Mouse (Mus musculus): ENCODE results near the gene Hepacam2. TPM values are rescaled to one million over a fixed set of nuclear protein-coding genes. Genes with fewer than 3 reads are reported as not detected.

Gene Hepacam2
- polyA plus RNA-seq, 1 experiment from 2014 or later, result 3.3 TPM

DNA sequence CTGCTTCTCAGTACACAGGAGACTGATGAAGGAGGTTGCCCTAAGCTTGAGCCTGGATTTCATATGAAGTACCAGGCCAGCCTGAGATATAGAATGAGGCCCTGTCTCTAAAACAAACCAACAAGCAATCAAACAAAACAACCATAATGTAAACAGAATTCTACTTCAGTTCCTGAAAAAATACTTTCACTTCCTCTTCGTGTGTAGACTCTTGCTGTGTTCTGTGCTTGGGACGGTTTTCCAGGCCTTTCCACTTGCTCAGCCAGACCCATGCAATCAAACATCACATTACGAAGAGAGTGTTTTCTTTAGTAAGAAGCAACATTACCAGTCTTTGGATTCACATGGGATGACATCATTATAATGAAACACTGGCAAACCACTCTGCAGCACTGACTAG is 16.4 kb downstream of the Hepacam2 start:
- no peak for DNase-seq (ENCODE audit: low spot score, missing footprints)
- Histone ChIP-seq H3K36me3 (ENCODE audit: control insufficient read depth, insufficient read depth, low read length) (no peaks in the 10 kb centered on the region), H3K27me3 (ENCODE audit: control insufficient read depth, insufficient read depth, low read length) (no peaks in the 10 kb centered on the region), H3K4me1 (ENCODE audit: control insufficient read depth, insufficient read depth, low read length) (no peaks in the 10 kb centered on the region), H3K27ac (ENCODE audit: low read depth, low read length) (no peak overlapping the region), H3K4me2 (no peak overlapping the region), H3K4me3 (ENCODE audit: low read depth, low read length) (no peak overlapping the region), H3K9ac (ENCODE audit: low read length) (no peak overlapping the region), H3K9me3 (ENCODE audit: control insufficient read depth, low read length) (no peaks in the 10 kb centered on the region)
- ATAC-seq (ENCODE audit: low FRiP score), result no peak
- 92% methylated on average over 3 of the region's 3 CpGs for WGBS

DNA sequence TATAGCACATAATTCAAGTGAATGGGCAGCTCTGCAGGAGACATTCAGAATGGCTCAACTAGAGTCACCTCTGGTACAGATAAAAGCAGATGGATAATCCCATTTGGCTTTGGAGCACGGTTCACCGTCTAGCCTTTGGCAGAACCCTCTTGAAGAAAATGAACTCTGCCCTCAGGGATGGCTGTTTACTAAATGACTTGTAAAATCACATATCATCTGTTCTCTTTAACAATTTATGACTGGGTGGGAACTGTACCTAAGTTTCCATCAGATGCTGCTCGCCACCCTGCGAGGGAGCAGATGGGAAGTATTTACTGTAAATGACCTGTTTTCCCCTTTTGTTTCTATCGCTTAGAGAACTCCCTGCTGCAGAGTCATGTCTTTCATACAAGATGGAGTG is 18.2 kb downstream of the Hepacam2 start:
- WGBS, result 51% methylated on average over 5 of the region's 5 CpGs
- Histone ChIP-seq H3K4me3 (ENCODE audit: low read depth, low read length) (no peak overlapping the region), H3K36me3 (ENCODE audit: control insufficient read depth, insufficient read depth, low read length) (no peaks in the 10 kb centered on the region), H3K27me3 (ENCODE audit: control insufficient read depth, insufficient read depth, low read length) (no peaks in the 10 kb centered on the region), H3K4me1 (ENCODE audit: control insufficient read depth, insufficient read depth, low read length) (no peaks in the 10 kb centered on the region), H3K27ac (ENCODE audit: low read depth, low read length) (no peak overlapping the region), H3K4me2 (no peak overlapping the region), H3K9me3 (ENCODE audit: control insufficient read depth, low read length) (no peaks in the 10 kb centered on the region), H3K9ac (ENCODE audit: low read length) (no peak overlapping the region)
- DNase-seq (ENCODE audit: low spot score, missing footprints) (no peak), ATAC-seq (ENCODE audit: low FRiP score) (no peak)

DNA sequence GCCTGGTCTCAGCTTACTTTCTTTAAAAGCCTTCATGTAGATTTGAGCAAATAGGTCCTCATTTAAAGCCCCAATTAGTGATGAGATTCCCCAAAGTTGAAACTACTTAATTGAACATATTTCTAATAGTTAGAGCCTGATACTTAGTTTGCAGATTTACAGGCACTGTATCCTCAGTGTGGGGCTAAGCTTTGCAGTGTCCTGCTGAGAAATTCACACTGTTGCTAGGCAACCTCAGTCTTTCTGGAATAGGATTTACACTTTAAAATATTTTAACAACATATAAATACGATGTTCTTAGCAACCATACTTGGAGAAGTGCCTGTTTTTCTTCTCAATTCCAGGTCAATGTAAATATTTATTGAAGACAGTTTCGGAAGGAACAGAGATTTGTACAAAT is 21.8 kb downstream of the Hepacam2 start:
- Histone ChIP-seq H3K4me1 (ENCODE audit: control insufficient read depth, insufficient read depth, low read length) (no peaks in the 10 kb centered on the region), H3K4me3 (ENCODE audit: low read depth, low read length) (no peak overlapping the region), H3K27ac (ENCODE audit: low read depth, low read length) (no peak overlapping the region), H3K36me3 (ENCODE audit: control insufficient read depth, insufficient read depth, low read length) (no peaks in the 10 kb centered on the region), H3K9ac (ENCODE audit: low read length) (no peak overlapping the region), H3K27me3 (ENCODE audit: control insufficient read depth, insufficient read depth, low read length) (no peaks in the 10 kb centered on the region), H3K4me2 (no peak overlapping the region), H3K9me3 (ENCODE audit: control insufficient read depth, low read length) (no peaks in the 10 kb centered on the region)
- peak; percentile 12 for DNase-seq (ENCODE audit: low spot score, missing footprints)
- no peak for ATAC-seq (ENCODE audit: low FRiP score)
- 56% methylated on average over 2 of the region's 2 CpGs for WGBS

DNA sequence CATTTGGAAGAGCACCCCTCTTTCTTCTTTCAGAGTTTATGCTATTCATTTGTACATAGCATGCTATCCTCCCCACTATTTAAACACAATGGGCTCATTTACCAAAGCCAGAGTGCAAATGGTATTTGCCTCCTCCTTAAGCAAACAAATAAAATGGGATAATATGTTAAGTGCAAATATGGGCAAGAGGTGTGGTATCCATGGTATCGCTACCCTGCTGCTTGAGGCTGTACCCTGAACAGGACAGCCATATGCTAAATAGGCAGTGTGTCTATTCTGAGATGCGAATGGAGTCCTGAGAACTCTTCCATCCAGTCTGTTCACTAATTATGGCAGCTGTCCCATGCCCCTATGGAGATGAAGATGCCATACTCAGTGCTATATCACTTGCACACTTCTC is 27.4 kb downstream of the Hepacam2 start:
- H3K9me3 ChIP-seq (ENCODE audit: control insufficient read depth, low read length), result no peaks in the 10 kb centered on the region
- H3K9ac ChIP-seq (ENCODE audit: low read length), result no peak overlapping the region
- WGBS, result 75% methylated on average over 2 of the region's 2 CpGs

DNA sequence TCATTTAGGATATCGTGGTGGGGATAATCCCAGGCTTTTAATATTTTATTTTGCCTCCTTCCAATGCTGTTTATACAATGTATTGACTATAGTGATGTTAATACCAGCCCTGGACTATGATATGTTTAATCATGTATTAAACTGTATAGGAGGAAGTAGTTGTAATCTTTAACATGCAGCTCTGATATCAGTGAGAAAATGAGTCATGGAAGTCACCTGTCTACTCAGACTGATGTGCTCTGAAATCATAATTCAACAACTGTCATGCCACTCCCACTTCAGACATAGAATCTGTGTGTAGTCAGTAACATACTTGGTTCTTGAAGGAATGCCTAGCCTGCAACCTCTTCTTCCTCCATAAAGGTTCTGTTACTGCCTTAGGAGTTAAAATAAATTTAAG is 29.5 kb downstream of the Hepacam2 start:
- Histone ChIP-seq H3K4me1 (ENCODE audit: control insufficient read depth, insufficient read depth, low read length) (no peaks in the 10 kb centered on the region), H3K4me3 (ENCODE audit: low read depth, low read length) (no peak overlapping the region), H3K9me3 (ENCODE audit: control insufficient read depth, low read length) (no peaks in the 10 kb centered on the region), H3K36me3 (ENCODE audit: control insufficient read depth, insufficient read depth, low read length) (no peaks in the 10 kb centered on the region), H3K4me2 (no peak overlapping the region), H3K9ac (ENCODE audit: low read length) (no peak overlapping the region), H3K27me3 (ENCODE audit: control insufficient read depth, insufficient read depth, low read length) (no peaks in the 10 kb centered on the region), H3K27ac (ENCODE audit: low read depth, low read length) (no peak overlapping the region)
- no peak for ATAC-seq (ENCODE audit: low FRiP score)
- WGBS, result 58% methylated on average over 1 of the region's 1 CpGs
- DNase-seq (ENCODE audit: low spot score, missing footprints), result peak; percentile 21

More for the DNA sequence above, 27.4 kb downstream of the Hepacam2 start:
- DNase-seq (ENCODE audit: low spot score, missing footprints) (no peak), ATAC-seq (ENCODE audit: low FRiP score) (0 out of 2 replicates have a peak, but pooled peaks have one; percentile 33)
- H3K4me2 ChIP-seq, result no peak overlapping the region
- no peaks in the 10 kb centered on the region for H3K4me1 ChIP-seq (ENCODE audit: control insufficient read depth, insufficient read depth, low read length)
- no peak overlapping the region for H3K27ac ChIP-seq (ENCODE audit: low read depth, low read length)
- H3K27me3 ChIP-seq (ENCODE audit: control insufficient read depth, insufficient read depth, low read length), result no peaks in the 10 kb centered on the region
- H3K4me3 ChIP-seq (ENCODE audit: low read depth, low read length), result no peak overlapping the region
- no peaks in the 10 kb centered on the region for H3K36me3 ChIP-seq (ENCODE audit: control insufficient read depth, insufficient read depth, low read length)

DNA sequence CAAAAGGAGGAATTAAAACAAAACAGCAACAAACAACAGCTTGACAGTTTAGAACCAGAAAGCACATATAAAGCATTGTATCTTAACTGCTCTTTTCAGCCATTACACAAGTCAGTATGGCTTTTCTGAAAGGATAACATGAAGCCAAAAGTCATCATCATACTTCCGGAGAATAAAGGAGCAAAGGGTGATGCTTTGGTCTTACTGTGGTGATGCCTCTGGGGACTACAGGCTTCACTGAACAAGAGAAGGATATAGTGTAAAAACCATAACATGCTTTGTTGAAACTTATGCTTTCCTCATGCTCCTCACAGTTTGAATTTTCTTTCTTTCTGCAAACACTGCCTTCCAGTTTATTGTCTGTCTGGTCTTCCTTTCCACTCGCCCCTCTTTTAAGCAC is 34.5 kb downstream of the Hepacam2 start:
- H3K27me3 ChIP-seq (ENCODE audit: control insufficient read depth, insufficient read depth, low read length), result no peaks in the 10 kb centered on the region
- no peaks in the 10 kb centered on the region for H3K4me1 ChIP-seq (ENCODE audit: control insufficient read depth, insufficient read depth, low read length)
- no peak for ATAC-seq (ENCODE audit: low FRiP score)
- no peak for DNase-seq (ENCODE audit: low spot score, missing footprints)
- H3K36me3 ChIP-seq (ENCODE audit: control insufficient read depth, insufficient read depth, low read length), result no peaks in the 10 kb centered on the region
- H3K9ac ChIP-seq (ENCODE audit: low read length), result no peak overlapping the region
- H3K4me2 ChIP-seq, result no peak overlapping the region
- no peak overlapping the region for H3K27ac ChIP-seq (ENCODE audit: low read depth, low read length)
- no peaks in the 10 kb centered on the region for H3K9me3 ChIP-seq (ENCODE audit: control insufficient read depth, low read length)
- no peak overlapping the region for H3K4me3 ChIP-seq (ENCODE audit: low read depth, low read length)
- 81% methylated on average over 2 of the region's 2 CpGs for WGBS

DNA sequence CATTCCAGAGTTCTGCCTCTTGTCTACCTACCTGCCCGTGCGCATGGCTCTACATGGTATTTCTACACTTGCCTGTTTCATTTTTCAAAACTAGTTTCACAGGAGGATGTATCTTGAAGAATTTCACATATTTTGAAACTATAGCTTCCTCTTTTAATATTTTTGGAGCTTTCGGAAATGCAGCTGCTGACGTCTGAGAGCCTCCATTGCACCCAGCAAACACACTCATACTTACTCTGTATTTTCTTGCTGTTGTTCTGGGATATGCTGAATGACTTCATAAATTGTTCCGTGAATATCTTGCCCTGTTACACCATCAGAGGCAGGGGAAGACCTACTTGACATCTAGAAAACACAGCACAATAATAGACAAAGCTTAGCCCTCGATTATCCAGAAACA is 35.1 kb downstream of the Hepacam2 start:
- Histone ChIP-seq H3K27ac (ENCODE audit: low read depth, low read length) (no peak overlapping the region), H3K9ac (ENCODE audit: low read length) (no peak overlapping the region), H3K4me2 (no peak overlapping the region), H3K4me3 (ENCODE audit: low read depth, low read length) (no peak overlapping the region), H3K9me3 (ENCODE audit: control insufficient read depth, low read length) (no peaks in the 10 kb centered on the region), H3K4me1 (ENCODE audit: control insufficient read depth, insufficient read depth, low read length) (no peaks in the 10 kb centered on the region), H3K27me3 (ENCODE audit: control insufficient read depth, insufficient read depth, low read length) (no peaks in the 10 kb centered on the region), H3K36me3 (ENCODE audit: control insufficient read depth, insufficient read depth, low read length) (no peaks in the 10 kb centered on the region)
- DNase-seq (ENCODE audit: low spot score, missing footprints) (peak; percentile 62), ATAC-seq (ENCODE audit: low FRiP score) (peak; percentile 14; the same call in 1 of the 2 replicates)
- WGBS, result 83% methylated on average over 6 of the region's 6 CpGs

DNA sequence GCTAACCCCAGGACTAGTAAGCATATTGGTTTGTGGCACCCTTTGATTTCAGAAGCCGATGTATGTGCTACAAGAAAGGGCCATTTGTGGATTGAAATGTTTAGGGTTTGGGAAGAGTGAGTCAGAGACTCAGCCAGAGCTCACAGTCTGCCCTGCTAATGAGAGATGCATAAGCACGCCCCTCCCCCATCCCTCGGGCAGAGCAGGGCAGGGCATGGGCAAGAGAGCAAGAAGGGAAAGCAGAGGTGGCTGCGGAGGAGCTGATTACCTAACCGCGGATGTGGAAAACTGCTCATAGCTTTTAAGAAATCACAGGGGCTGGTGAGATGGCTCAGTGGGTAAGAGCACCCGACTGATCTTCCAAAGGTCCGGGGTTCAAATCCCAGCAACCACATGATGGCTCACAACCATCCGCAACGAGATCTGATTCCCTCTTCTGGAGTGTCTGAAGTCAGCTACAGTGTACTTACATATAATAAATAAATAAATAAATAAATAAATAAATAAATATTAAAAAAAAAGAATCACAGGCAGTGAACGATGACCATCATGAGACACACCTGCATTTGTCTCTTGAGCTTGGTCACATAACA is 42.1 kb downstream of the Hepacam2 start:
- Histone ChIP-seq H3K27me3 (ENCODE audit: control insufficient read depth, insufficient read depth, low read length) (no peaks in the 10 kb centered on the region), H3K4me2 (no peak overlapping the region), H3K4me1 (ENCODE audit: control insufficient read depth, insufficient read depth, low read length) (no peaks in the 10 kb centered on the region), H3K27ac (ENCODE audit: low read depth, low read length) (no peak overlapping the region), H3K9ac (ENCODE audit: low read length) (no peak overlapping the region), H3K36me3 (ENCODE audit: control insufficient read depth, insufficient read depth, low read length) (no peaks in the 10 kb centered on the region), H3K4me3 (ENCODE audit: low read depth, low read length) (no peak overlapping the region), H3K9me3 (ENCODE audit: control insufficient read depth, low read length) (no peaks in the 10 kb centered on the region)
- WGBS, result 75% methylated on average over 11 of the region's 11 CpGs
- ATAC-seq (ENCODE audit: low FRiP score) (peak; percentile 68; the same call in 1 of the 2 replicates), DNase-seq (ENCODE audit: low spot score, missing footprints) (peak; percentile 78)

DNA sequence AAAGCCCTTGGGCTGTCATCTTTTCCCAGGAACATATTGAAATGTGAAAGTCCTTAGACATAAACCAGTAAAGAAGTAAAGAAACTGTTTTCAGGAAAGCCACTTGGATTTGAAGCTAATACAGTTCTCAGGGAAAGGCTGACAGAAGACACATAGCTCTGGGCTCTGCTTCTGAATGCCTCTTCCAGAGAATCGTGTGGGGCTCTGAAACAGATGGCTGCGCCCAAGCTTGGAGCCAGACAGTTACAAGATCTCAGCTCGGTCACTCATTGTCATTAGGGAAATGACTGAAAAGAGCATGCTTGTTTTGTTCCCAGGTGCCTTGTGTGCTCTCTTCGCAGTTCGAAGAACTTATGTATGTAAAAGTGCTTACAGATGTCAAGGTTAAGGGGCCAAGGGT is 43.7 kb downstream of the Hepacam2 start:
- Histone ChIP-seq H3K9me3 (ENCODE audit: control insufficient read depth, low read length) (no peaks in the 10 kb centered on the region), H3K4me1 (ENCODE audit: control insufficient read depth, insufficient read depth, low read length) (no peaks in the 10 kb centered on the region), H3K4me2 (no peak overlapping the region), H3K36me3 (ENCODE audit: control insufficient read depth, insufficient read depth, low read length) (no peaks in the 10 kb centered on the region), H3K27me3 (ENCODE audit: control insufficient read depth, insufficient read depth, low read length) (no peaks in the 10 kb centered on the region), H3K9ac (ENCODE audit: low read length) (no peak overlapping the region), H3K4me3 (ENCODE audit: low read depth, low read length) (no peak overlapping the region), H3K27ac (ENCODE audit: low read depth, low read length) (no peak overlapping the region)
- WGBS, result 56% methylated on average over 5 of the region's 5 CpGs
- DNase-seq (ENCODE audit: low spot score, missing footprints) (no peak), ATAC-seq (ENCODE audit: low FRiP score) (no peak)

Measured in midbrain, embryonic 11.5 days (tissue).